Mouse (Mus musculus): ENCODE data around the gene Slc39a7. TPM values are rescaled to one million over a fixed set of nuclear protein-coding genes. Genes with fewer than 3 reads are reported as not detected.
A peak's percentile ranks its signal among the peaks of the same experiment; 100 is the strongest.

Gene Slc39a7
- polyA plus RNA-seq, 2 experiments = 132 to 197 TPM

DNA sequence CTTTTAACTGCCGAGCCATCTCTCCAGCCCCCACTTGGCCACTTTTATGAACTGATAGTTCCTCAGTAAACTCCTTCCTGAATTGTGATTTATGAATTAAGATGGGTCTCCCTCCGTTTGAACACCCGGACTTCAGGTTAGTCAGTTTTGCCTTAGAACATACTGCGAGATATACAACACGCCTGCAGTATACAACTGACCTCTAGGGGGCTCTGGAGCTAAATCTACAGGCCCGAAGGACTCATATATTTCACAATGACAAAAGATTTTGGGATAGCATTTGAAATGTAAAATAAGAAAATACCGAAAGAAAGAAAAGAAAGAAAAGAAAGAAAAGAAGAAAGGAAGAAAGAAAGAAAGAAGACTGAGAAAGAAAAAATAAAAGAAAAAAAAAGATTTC, 43.8 kb upstream of the Slc39a7 start:
- Histone ChIP-seq H3K27ac (replicated peaks; ENCODE audit: low read depth, low read length) (no peak overlapping the region), H3K9ac (ENCODE audit: low read depth, low read length, severe bottlenecking) (no peak overlapping the region), H3K4me1 (ENCODE audit: control insufficient read depth, insufficient read depth, low read length) (no peaks in the 10 kb centered on the region; the same call in 1 of the 2 replicates), H3K36me3 (ENCODE audit: control insufficient read depth, insufficient read depth, low read length) (no peaks in the 10 kb centered on the region), H3K4me3 (replicated peaks; ENCODE audit: low read length) (no peak overlapping the region), H3K4me2 (replicated peaks; ENCODE audit: low read depth, low read length, severe bottlenecking) (no peak overlapping the region), H3K27me3 (ENCODE audit: control insufficient read depth, insufficient read depth, low read length) (peaks cover 19% of the 10 kb centered on the region), H3K9me3 (ENCODE audit: control insufficient read depth, low read length) (no peaks in the 10 kb centered on the region)
- TF ChIP-seq POLR2A (IDR thresholded peaks at IDR 0.05; ENCODE audit: borderline replicate concordance, extremely low read depth, insufficient read depth, insufficient read length) = no peak
- ATAC-seq (ENCODE audit: low FRiP score, low read depth) (no peak), DNase-seq (ENCODE audit: low spot score) (peak; percentile 66)
- WGBS = 38% methylated on average over 7 of the region's 7 CpGs

DNA sequence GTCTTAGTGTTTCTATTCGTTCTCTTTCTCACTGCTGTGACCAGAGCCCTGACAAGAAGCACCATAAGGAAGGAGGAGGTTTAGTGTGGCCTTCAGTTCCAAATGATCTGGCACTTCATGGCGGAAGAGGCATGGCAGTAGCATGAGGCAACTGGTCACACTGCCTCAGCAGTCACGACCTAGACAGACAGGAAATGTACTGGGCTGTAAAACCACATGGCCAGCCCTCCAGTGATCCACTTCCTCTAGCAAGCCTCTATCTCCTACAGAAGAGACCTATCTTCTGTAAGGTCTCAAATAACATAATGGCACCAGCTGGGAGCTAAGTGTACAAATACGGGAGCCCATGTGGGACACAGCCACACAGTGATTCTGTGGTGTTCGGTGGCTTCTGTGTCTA, 40.6 kb upstream of the Slc39a7 start:
- Histone ChIP-seq H3K4me1 (ENCODE audit: control insufficient read depth, insufficient read depth, low read length) (no peaks in the 10 kb centered on the region; the same call in 1 of the 2 replicates), H3K9me3 (ENCODE audit: control insufficient read depth, low read length) (no peaks in the 10 kb centered on the region), H3K4me3 (replicated peaks; ENCODE audit: low read length) (no peak overlapping the region), H3K27ac (replicated peaks; ENCODE audit: low read depth, low read length) (no peak overlapping the region), H3K27me3 (ENCODE audit: control insufficient read depth, insufficient read depth, low read length) (peaks cover 15% of the 10 kb centered on the region), H3K36me3 (ENCODE audit: control insufficient read depth, insufficient read depth, low read length) (no peaks in the 10 kb centered on the region), H3K4me2 (replicated peaks; ENCODE audit: low read depth, low read length, severe bottlenecking) (no peak overlapping the region), H3K9ac (ENCODE audit: low read depth, low read length, severe bottlenecking) (no peak overlapping the region)
- TF ChIP-seq POLR2A (IDR thresholded peaks at IDR 0.05; ENCODE audit: borderline replicate concordance, extremely low read depth, insufficient read depth, insufficient read length) = no peak
- ATAC-seq (ENCODE audit: low FRiP score, low read depth) (no peak), DNase-seq (ENCODE audit: low spot score) (no peak)
- WGBS = 72% methylated on average over 5 of the region's 5 CpGs

DNA sequence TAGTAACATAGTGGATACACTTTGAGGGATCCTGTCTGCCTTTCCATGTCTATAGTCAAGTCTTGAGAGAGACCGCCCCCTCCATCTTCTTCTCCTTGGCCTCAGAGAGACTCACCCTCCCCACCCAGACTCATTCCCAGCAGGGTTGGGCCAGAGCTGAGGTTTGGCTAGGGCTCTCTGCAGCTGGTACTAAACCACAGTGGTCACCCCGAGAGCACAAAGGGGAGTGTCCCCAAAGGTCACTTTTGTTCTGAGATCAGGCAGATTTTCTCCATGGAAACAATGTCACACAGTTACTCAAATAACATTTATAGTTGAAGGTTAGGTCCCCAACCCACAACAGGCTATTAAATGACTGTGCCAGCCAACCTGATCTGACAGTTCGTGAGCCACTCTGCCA, 37.4 kb upstream of the Slc39a7 start:
- 52% methylated on average over 3 of the region's 3 CpGs for WGBS
- Histone ChIP-seq H3K27ac (replicated peaks; ENCODE audit: low read depth, low read length) (no peak overlapping the region), H3K9me3 (ENCODE audit: control insufficient read depth, low read length) (no peaks in the 10 kb centered on the region), H3K4me3 (replicated peaks; ENCODE audit: low read length) (no peak overlapping the region), H3K27me3 (ENCODE audit: control insufficient read depth, insufficient read depth, low read length) (no peaks in the 10 kb centered on the region), H3K36me3 (ENCODE audit: control insufficient read depth, insufficient read depth, low read length) (no peaks in the 10 kb centered on the region), H3K9ac (ENCODE audit: low read depth, low read length, severe bottlenecking) (no peak overlapping the region), H3K4me2 (replicated peaks; ENCODE audit: low read depth, low read length, severe bottlenecking) (no peak overlapping the region), H3K4me1 (ENCODE audit: control insufficient read depth, insufficient read depth, low read length) (no peaks in the 10 kb centered on the region)
- TF ChIP-seq POLR2A (IDR thresholded peaks at IDR 0.05; ENCODE audit: borderline replicate concordance, extremely low read depth, insufficient read depth, insufficient read length) = no peak
- DNase-seq (ENCODE audit: low spot score) = no peak
- ATAC-seq (ENCODE audit: low FRiP score, low read depth) = no peak

DNA sequence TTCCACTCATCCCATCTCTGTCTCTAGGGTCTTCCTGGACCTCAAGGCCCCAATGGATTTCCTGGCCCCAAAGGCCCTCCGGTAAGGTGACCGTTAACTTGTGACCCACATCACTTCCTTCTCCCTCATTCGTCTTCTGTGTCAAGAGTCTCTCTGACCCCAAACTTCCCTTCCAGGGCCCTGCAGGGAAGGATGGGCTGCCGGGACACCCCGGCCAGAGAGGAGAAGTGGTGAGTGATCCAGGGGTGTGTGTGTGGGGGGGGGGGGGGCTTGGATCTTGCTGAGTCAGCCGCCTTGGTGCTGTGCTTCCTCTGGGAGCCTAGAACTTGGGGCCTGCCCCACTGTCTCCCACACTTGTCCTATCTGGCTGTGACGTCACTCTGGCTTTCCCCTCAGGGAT, 25.7 kb upstream of the Slc39a7 start:
- ATAC-seq (ENCODE audit: low FRiP score, low read depth) = no peak
- 71% methylated on average over 7 of the region's 7 CpGs for WGBS
- Histone ChIP-seq H3K36me3 (ENCODE audit: control insufficient read depth, insufficient read depth, low read length) (peaks cover 27% of the 10 kb centered on the region), H3K9ac (ENCODE audit: low read depth, low read length, severe bottlenecking) (no peak overlapping the region), H3K4me3 (replicated peaks; ENCODE audit: low read length) (no peak overlapping the region), H3K27me3 (ENCODE audit: control insufficient read depth, insufficient read depth, low read length) (no peaks in the 10 kb centered on the region), H3K27ac (replicated peaks; ENCODE audit: low read depth, low read length) (no peak overlapping the region), H3K4me2 (replicated peaks; ENCODE audit: low read depth, low read length, severe bottlenecking) (no peak overlapping the region), H3K4me1 (ENCODE audit: control insufficient read depth, insufficient read depth, low read length) (no peaks in the 10 kb centered on the region), H3K9me3 (ENCODE audit: control insufficient read depth, low read length) (no peaks in the 10 kb centered on the region)
- TF ChIP-seq POLR2A (IDR thresholded peaks at IDR 0.05; ENCODE audit: borderline replicate concordance, extremely low read depth, insufficient read depth, insufficient read length) = no peak
- no peak for DNase-seq (ENCODE audit: low spot score)

DNA sequence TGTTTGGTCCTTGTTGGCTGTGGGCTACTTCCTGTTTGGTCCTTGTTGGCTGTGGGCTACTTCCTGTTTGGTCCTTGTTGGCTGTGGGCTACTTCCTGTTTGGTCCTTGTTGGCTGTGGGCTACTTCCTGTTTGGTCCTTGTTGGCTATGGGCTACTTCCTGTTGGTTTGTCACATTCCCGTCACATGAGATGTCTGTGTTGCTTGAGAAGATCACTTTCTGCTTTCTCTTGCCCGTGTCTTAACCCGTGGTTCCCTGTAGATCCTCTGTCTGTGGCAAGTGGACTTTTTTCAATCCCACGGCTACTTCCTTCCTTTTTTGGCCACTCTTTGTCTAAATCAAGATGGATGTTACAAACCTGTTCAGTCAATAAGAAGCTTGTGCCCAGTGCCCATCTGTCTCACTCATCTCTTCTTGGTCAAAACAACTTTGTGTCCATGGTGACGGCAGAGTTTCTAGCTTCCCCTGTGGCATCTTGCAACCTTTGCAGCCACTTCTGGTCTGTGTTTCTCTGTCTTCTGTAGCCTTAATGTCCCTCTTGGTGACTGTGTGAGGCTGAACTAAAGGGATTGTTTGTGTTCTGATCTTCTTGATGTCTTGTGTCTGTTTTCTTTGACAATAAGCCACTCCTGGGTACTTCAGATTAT, 16.0 kb upstream of the Slc39a7 start:
- no peak for DNase-seq (ENCODE audit: low spot score)

More for the DNA sequence above, 16.0 kb upstream of the Slc39a7 start:
- Histone ChIP-seq H3K4me1 (ENCODE audit: control insufficient read depth, insufficient read depth, low read length) (no peaks in the 10 kb centered on the region), H3K9ac (ENCODE audit: low read depth, low read length, severe bottlenecking) (no peak overlapping the region), H3K27ac (replicated peaks; ENCODE audit: low read depth, low read length) (no peak overlapping the region), H3K9me3 (ENCODE audit: control insufficient read depth, low read length) (0 out of 2 replicates have a peak, but pooled peaks cover 5% of the 10 kb centered on the region), H3K27me3 (ENCODE audit: control insufficient read depth, insufficient read depth, low read length) (no peaks in the 10 kb centered on the region), H3K4me3 (replicated peaks; ENCODE audit: low read length) (no peak overlapping the region), H3K36me3 (ENCODE audit: control insufficient read depth, insufficient read depth, low read length) (peaks cover 16% of the 10 kb centered on the region), H3K4me2 (replicated peaks; ENCODE audit: low read depth, low read length, severe bottlenecking) (no peak overlapping the region)
- WGBS = 95% methylated on average over 5 of the region's 5 CpGs
- TF ChIP-seq POLR2A (IDR thresholded peaks at IDR 0.05; ENCODE audit: borderline replicate concordance, extremely low read depth, insufficient read depth, insufficient read length) = no peak
- ATAC-seq (ENCODE audit: low FRiP score, low read depth) = no peak

All from limb, embryonic 14.5 days (tissue).